Mouse (Mus musculus) liver, embryonic 11.5 days (tissue): ENCODE data around the gene Olfr1047. TPM values are rescaled to one million over a fixed set of nuclear protein-coding genes. Genes with fewer than 3 reads are reported as not detected.

Experiments
- ATAC-seq: fragments of 200-750 bp; cut with Nextera tagmentation; replicated peaks from 2 replicates; pipeline ENCODE4 v1.8.0; 2017; ENCODE audit warnings: moderate number of reproducible peaks, mild to moderate bottlenecking, moderate TSS enrichment, moderate library complexity; ENCODE audit not compliant: low FRiP score
- DNase-seq: peaks from one replicate; pipeline ENCODE4 v3.0.0-alpha.2; 2017; ENCODE audit warnings: low spot score
- H3K27ac ChIP-seq: fragments of 300-500 bp; sonication (generic); 2 replicates; pipeline ENCODE4 v1.5.1; 2014; ENCODE audit warnings: mild to moderate bottlenecking, low read depth, low read length, control low read depth
- H3K27me3 ChIP-seq: fragments of 300-500 bp; sonication (generic); replicated peaks from 2 replicates; pipeline ENCODE4 v1.6.1; 2014; ENCODE audit warnings: low read length, mixed read lengths; ENCODE audit not compliant: control insufficient read depth, insufficient read depth
- H3K36me3 ChIP-seq: fragments of 300-500 bp; sonication (generic); 2 replicates; pipeline ENCODE4 v1.6.1; 2014; ENCODE audit warnings: mild to moderate bottlenecking, low read length, moderate library complexity, mixed read lengths; ENCODE audit not compliant: control insufficient read depth, insufficient read depth
- H3K4me1 ChIP-seq: fragments of 300-500 bp; sonication (generic); replicated peaks from 2 replicates; pipeline ENCODE4 v1.6.1; 2014; ENCODE audit warnings: low read length, mixed read lengths; ENCODE audit not compliant: control insufficient read depth, insufficient read depth
- H3K4me2 ChIP-seq: fragments of 300-500 bp; sonication (generic); 2 replicates; pipeline ENCODE4 v1.6.1; 2014; ENCODE audit warnings: mild to moderate bottlenecking, control low read depth, moderate library complexity
- H3K4me3 ChIP-seq: fragments of 300-500 bp; sonication (generic); 2 replicates; pipeline ENCODE4 v1.5.1; 2014; ENCODE audit warnings: low read depth, low read length, control low read depth
- H3K9ac ChIP-seq: fragments of 300-500 bp; sonication (generic); 2 replicates; pipeline ENCODE4 v1.6.1; 2014; ENCODE audit warnings: low read depth, low read length, control low read depth
- H3K9me3 ChIP-seq: fragments of 300-500 bp; sonication (generic); 2 replicates; pipeline ENCODE4 v1.6.1; 2016; ENCODE audit warnings: low read length, inconsistent platforms, mixed read lengths; ENCODE audit not compliant: control insufficient read depth
- polyA plus RNA-seq: library from polyadenylated mRNA; unstranded; fragments of >200 nt; fragmentation: Nextera tagmentation; extraction: Ambion mirVana; gene quantifications from 2 replicates; pipeline ENCODE4 v1.2.1, GENCODE M21; 2014

Olfr1047 gene
- polyA plus RNA-seq, 1 experiment from 2014 or later = not detected

- no peaks in the 10 kb centered on the region for H3K36me3 ChIP-seq
Observed at GRCm38 (mm10) chr2:86177720-86178119, 53.5 kb downstream of the Olfr1047 start, which contains the start of gene Olfr1044. Gene Olfr1044 (minus strand): TSS chr2:86177820.

More at GRCm38 (mm10) chr2:86177720-86178119, 53.5 kb downstream of the Olfr1047 start, which contains the start of gene Olfr1044:
- Histone ChIP-seq H3K27ac (no peak within 1 kb of the TSS), H3K9ac (no peak within 1 kb of the TSS), H3K9me3 (no peaks in the 10 kb centered on the region), H3K4me1 (no peaks in the 10 kb centered on the region), H3K4me3 (no peak within 1 kb of the TSS), H3K4me2 (no peak within 1 kb of the TSS), H3K27me3 (no peaks in the 10 kb centered on the region)
- DNase-seq (no peak), ATAC-seq (no peak)

Other genes with a start within 250 kb of the Olfr1047 start
- gene Olfr1031, start 241.1 kb downstream of the Olfr1047 start, polyA plus RNA-seq = not detected in 2 replicates
- not detected in 2 replicates for gene Olfr1032, start 225.9 kb downstream of the Olfr1047 start, polyA plus RNA-seq
- 0.60 and 0.88 TPM in 2 replicates for gene Olfr1033, start 210.8 kb downstream of the Olfr1047 start, polyA plus RNA-seq
- not detected in 2 replicates for gene Olfr1034, start 185.5 kb downstream of the Olfr1047 start, polyA plus RNA-seq
- gene Olfr1036, start 157.4 kb downstream of the Olfr1047 start, polyA plus RNA-seq = not detected in 2 replicates
- not detected in 2 replicates for gene Olfr1037, start 144.0 kb downstream of the Olfr1047 start, polyA plus RNA-seq
- not detected in 2 replicates for gene Olfr1039, start 95.5 kb downstream of the Olfr1047 start, polyA plus RNA-seq
- not detected in 2 replicates for gene Olfr1040, start 84.7 kb downstream of the Olfr1047 start, polyA plus RNA-seq
- gene Olfr1042, start 69.6 kb downstream of the Olfr1047 start, polyA plus RNA-seq = not detected in 2 replicates
- gene Olfr1043, start 63.9 kb downstream of the Olfr1047 start, polyA plus RNA-seq = not detected in 2 replicates
- not detected in 2 replicates for gene Olfr1044, start 53.6 kb downstream of the Olfr1047 start, polyA plus RNA-seq
- gene Olfr52, start 45.7 kb downstream of the Olfr1047 start, polyA plus RNA-seq = not detected in 2 replicates
- not detected in 2 replicates for gene Olfr1045, start 28.4 kb downstream of the Olfr1047 start, polyA plus RNA-seq
- gene Olfr1046, start 12.1 kb downstream of the Olfr1047 start, polyA plus RNA-seq = not detected in 2 replicates
- gene Olfr1048, start 8.9 kb upstream of the Olfr1047 start, polyA plus RNA-seq = not detected in 2 replicates
- not detected in 2 replicates for gene Olfr1049, start 26.9 kb upstream of the Olfr1047 start, polyA plus RNA-seq
- gene Olfr1051, start 47.7 kb upstream of the Olfr1047 start, polyA plus RNA-seq = not detected in 2 replicates
- not detected in 2 replicates for gene Olfr1052, start 61.1 kb upstream of the Olfr1047 start, polyA plus RNA-seq
- not detected in 2 replicates for gene Olfr1053, start 83.9 kb upstream of the Olfr1047 start, polyA plus RNA-seq
- not detected in 2 replicates for gene Olfr1054, start 104.0 kb upstream of the Olfr1047 start, polyA plus RNA-seq
- gene Olfr1055, start 118.9 kb upstream of the Olfr1047 start, polyA plus RNA-seq = not detected in 2 replicates
- not detected in 2 replicates for gene Olfr1056, start 131.1 kb upstream of the Olfr1047 start, polyA plus RNA-seq
- not detected in 2 replicates for gene Olfr1057, start 147.0 kb upstream of the Olfr1047 start, polyA plus RNA-seq
- gene Olfr1058, start 157.2 kb upstream of the Olfr1047 start, polyA plus RNA-seq = not detected in 2 replicates
- gene Olfr1061, start 182.6 kb upstream of the Olfr1047 start, polyA plus RNA-seq = not detected in 2 replicates
- gene Olfr1062, start 195.3 kb upstream of the Olfr1047 start, polyA plus RNA-seq = not detected in 2 replicates
- gene Olfr1065, start 219.2 kb upstream of the Olfr1047 start, polyA plus RNA-seq = not detected in 2 replicates
- not detected in 2 replicates for gene Olfr1066, start 224.9 kb upstream of the Olfr1047 start, polyA plus RNA-seq